Mouse (Mus musculus): Measurements from ENCODE around the gene Pheta2. TPM values are rescaled to one million over a fixed set of nuclear protein-coding genes. Genes with fewer than 3 reads are reported as not detected.
"Not testable (repeated sequence)": the region's sequence is repeated elsewhere in the genome, so short reads cannot be mapped to it uniquely, and the experiment has no call there.

Pheta2 gene
- polyA plus RNA-seq, 1 experiment: 0.45 TPM

DNA sequence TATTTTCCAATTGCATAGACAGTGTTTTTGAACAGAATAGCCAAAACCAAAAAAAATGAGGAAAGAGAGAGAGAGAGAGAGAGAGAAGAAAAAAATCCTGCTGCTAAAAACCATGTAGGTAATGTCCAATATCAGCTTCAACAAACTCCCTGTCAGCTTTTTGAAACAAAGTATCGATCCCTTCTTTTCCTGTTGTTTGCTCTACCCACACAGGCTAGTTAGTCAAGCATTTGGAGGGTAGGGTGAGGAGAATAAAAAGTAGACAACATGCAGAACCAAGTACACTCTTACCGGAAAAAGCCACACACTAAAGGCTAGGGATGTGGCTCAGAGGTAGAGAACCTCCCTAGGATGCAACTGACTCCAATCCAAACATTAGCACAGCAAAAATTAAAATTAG is 47.0 kb downstream of the Pheta2 start:
- H3K27me3 ChIP-seq (replicated peaks; ENCODE audit: control insufficient read depth, insufficient read depth, low read length): no peaks in the 10 kb centered on the region
- no peak overlapping the region for H3K4me3 ChIP-seq (ENCODE audit: insufficient read depth, low read depth, low read length)
- H3K36me3 ChIP-seq (ENCODE audit: control insufficient read depth, insufficient read depth, low read length): no peaks in the 10 kb centered on the region
- no peak for TF ChIP-seq POLR2A (IDR thresholded peaks at IDR 0.05; ENCODE audit: low read depth, low read length)
- no peak for TF ChIP-seq CTCF (conservative IDR thresholded peaks at IDR 0.05; ENCODE audit: insufficient read depth, insufficient read length, low read depth, low read length)
- H3K4me1 ChIP-seq (ENCODE audit: control insufficient read depth, insufficient read depth, low read length): no peaks in the 10 kb centered on the region
- no peak for DNase-seq
- H3K27ac ChIP-seq (ENCODE audit: insufficient read depth, low read depth, low read length): no peak overlapping the region
- 95% methylated on average over 2 of the region's 2 CpGs for WGBS

DNA sequence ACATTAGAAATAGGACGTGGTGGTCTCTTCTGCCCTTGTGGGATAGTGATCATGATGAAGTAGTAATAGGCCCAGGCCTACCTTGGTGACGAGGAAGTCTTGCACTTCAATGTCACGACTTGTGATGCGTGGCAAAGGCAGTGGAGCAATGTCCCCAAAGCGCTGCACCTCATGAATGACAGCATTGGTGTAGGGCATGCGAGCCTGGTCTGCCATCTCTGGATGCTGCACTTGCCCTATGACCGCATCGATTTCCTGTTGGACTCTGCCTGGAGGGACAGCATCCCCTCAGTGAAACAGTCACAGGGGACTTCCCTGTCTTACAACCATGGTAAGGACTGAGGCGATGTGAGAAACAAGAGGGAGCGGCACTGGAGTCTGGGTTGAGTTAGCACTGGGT is 51.2 kb downstream of the Pheta2 start:
- 93% methylated on average over 10 of the region's 10 CpGs for WGBS
- not testable (repeated sequence) for H3K36me3 ChIP-seq (ENCODE audit: control insufficient read depth, insufficient read depth, low read length); DNase-seq; H3K27me3 ChIP-seq (replicated peaks; ENCODE audit: control insufficient read depth, insufficient read depth, low read length); H3K4me1 ChIP-seq (ENCODE audit: control insufficient read depth, insufficient read depth, low read length); H3K27ac ChIP-seq (ENCODE audit: insufficient read depth, low read depth, low read length); H3K4me3 ChIP-seq (ENCODE audit: insufficient read depth, low read depth, low read length)

DNA sequence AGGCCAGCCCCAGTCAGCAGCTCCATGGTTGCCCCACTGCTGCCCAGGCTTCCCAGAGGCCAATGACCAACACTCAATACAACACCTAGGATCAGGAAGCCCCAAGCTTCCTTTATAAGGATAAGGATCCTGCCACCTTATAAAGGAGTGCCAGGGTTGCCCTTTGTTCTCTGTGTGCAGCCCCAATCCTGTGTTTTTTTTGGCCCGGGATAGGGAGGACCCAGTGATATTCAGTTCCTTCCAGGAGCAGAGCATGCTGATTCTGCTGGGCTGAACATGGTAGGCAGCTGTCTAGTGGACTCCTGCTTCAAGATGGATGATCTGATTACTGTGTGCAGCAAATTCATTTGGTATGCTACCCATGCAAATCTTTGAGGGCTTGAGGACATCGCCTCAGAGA is 55.2 kb downstream of the Pheta2 start, which contains the start of gene Cyp2d11:
Cyp2d11 (minus strand) TSS at position 101 of the 400 bp plus-strand sequence.
- H3K4me1 ChIP-seq (ENCODE audit: control insufficient read depth, insufficient read depth, low read length); H3K27me3 ChIP-seq (replicated peaks; ENCODE audit: control insufficient read depth, insufficient read depth, low read length); H3K27ac ChIP-seq (ENCODE audit: insufficient read depth, low read depth, low read length); H3K36me3 ChIP-seq (ENCODE audit: control insufficient read depth, insufficient read depth, low read length); DNase-seq; H3K4me3 ChIP-seq (ENCODE audit: insufficient read depth, low read depth, low read length): not testable (repeated sequence)
- WGBS: 86% methylated on average over 2 of the region's 2 CpGs

Other genes with a start within 250 kb of the Pheta2 start
- gene Ccdc134, start 211.0 kb upstream of the Pheta2 start, polyA plus RNA-seq (2012; rRNA removed): 6.9 and 7.5 TPM in 2 replicates
- 102 and 118 TPM in 2 replicates for gene Srebf2, start 191.8 kb upstream of the Pheta2 start, polyA plus RNA-seq (2012; rRNA removed)
- 0.08 and 0.09 TPM in 2 replicates for gene Shisa8, start 126.1 kb upstream of the Pheta2 start, polyA plus RNA-seq (2012; rRNA removed)
- 0.24 and 3.5 TPM in 2 replicates for gene Tnfrsf13c, start 114.6 kb upstream of the Pheta2 start, polyA plus RNA-seq (2012; rRNA removed)
- 2.2 and 2.3 TPM in 2 replicates for gene Cenpm, start 94.2 kb upstream of the Pheta2 start, polyA plus RNA-seq (2012; rRNA removed)
- gene 1500009C09Rik, start 86.5 kb upstream of the Pheta2 start, polyA plus RNA-seq (2012; rRNA removed): 0.20 TPM in 1 of 2 replicates, not detected in the other
- gene Sept3, start 64.0 kb upstream of the Pheta2 start, polyA plus RNA-seq (2012; rRNA removed): 0.47 and 0.90 TPM in 2 replicates
- gene Wbp2nl, start 40.0 kb upstream of the Pheta2 start, polyA plus RNA-seq (2012; rRNA removed): 0.08 TPM in 1 of 2 replicates, not detected in the other
- gene Naga, start within 50 bp of the Pheta2 start, polyA plus RNA-seq (2012; rRNA removed): 200 and 242 TPM in 2 replicates
- 316 and 376 TPM in 2 replicates for gene Smdt1, start within 50 bp of the Pheta2 start, polyA plus RNA-seq (2012; rRNA removed)
- 632 and 646 TPM in 2 replicates for gene Ndufa6, start 15.4 kb downstream of the Pheta2 start, polyA plus RNA-seq (2012; rRNA removed)
- 60.9 and 74.8 TPM in 2 replicates for gene Cyp2d22, start 41.3 kb downstream of the Pheta2 start, polyA plus RNA-seq (2012; rRNA removed)
- gene Cyp2d11, start 55.1 kb downstream of the Pheta2 start, polyA plus RNA-seq (2012; rRNA removed): not detected in 2 replicates
- 0.22 and 0.33 TPM in 2 replicates for gene Cyp2d10, start 68.3 kb downstream of the Pheta2 start, polyA plus RNA-seq (2012; rRNA removed)
- 29.6 and 49.9 TPM in 2 replicates for gene Cyp2d9, start 94.5 kb downstream of the Pheta2 start, polyA plus RNA-seq (2012; rRNA removed)
- gene Cyp2d12, start 216.1 kb downstream of the Pheta2 start, polyA plus RNA-seq (2012; rRNA removed): 54.8 and 67.6 TPM in 2 replicates